Mouse (Mus musculus): ENCODE data around the gene Uhmk1.
"Not testable (repeated sequence)": the region's sequence is repeated elsewhere in the genome, so short reads cannot be mapped to it uniquely, and the experiment has no call there.

DNA sequence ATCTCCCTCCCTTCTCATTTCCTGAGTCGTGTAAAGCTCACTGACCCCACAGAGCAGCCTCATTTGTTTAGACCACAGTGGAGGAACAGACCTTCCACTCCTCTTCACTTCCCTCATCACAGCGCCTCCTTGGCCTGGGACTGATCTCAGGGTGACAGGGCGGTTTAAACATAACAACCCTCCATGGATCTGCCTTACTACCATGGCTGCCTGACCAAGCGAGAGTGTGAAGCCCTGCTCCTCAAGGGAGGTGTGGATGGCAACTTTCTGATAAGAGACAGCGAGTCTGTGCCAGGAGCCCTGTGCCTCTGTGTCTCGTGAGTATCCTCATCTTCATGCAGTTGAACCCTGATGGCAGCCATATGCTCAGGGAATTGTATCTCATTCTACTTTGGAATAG is 17.5 kb upstream of the Uhmk1 start, which contains the start of gene Sh2d1b2:
- not testable (repeated sequence) for TF ChIP-seq TAL1 (conservative IDR thresholded peaks at IDR 0.05; ENCODE audit: low read depth, low read length); CTCF (IDR thresholded peaks at IDR 0.05; ENCODE audit: low read depth, low read length); POLR2AphosphoS5 (IDR thresholded peaks at IDR 0.05; ENCODE audit: insufficient replicate concordance, low read depth, low read length); GATA1 (IDR thresholded peaks at IDR 0.05; ENCODE audit: borderline replicate concordance, low read length); GATA2 (IDR thresholded peaks at IDR 0.05; ENCODE audit: borderline replicate concordance, low read depth, low read length)
